Comparison of ENCODE assay signal across 10 mouse cellular contexts in genomic region chr12:85508235-85508634, GRCm38 (mm10). TPM values are rescaled to one million over a fixed set of nuclear protein-coding genes. Genes with fewer than 3 reads are reported as not detected.
DNase-seq lines count a peak whose midpoint lies in the region; ATAC-seq and TF ChIP-seq lines count a peak whose summit lies in the region.
"Had no signal": no experiment of that assay in that cellular context is flagged by ENCODE, and none has a peak within 500 bp of the region (broad histone marks: within the 10 kb centered on the region; RNA-seq: fewer than 3 reads in every experiment).

No protein-coding gene starts in this region.

- no peak overlapping the region for H3K27ac ChIP-seq in intestine, postnatal 0 days (ENCODE audit: low read depth, low read length)
- H3K27ac ChIP-seq in intestine, embryonic 16.5 days (ENCODE audit: low read length), result no peak overlapping the region
- no peak overlapping the region for H3K27ac ChIP-seq in midbrain, embryonic 10.5 days (replicated peaks)
- H3K27ac ChIP-seq: hindbrain, embryonic 13.5 days had no signal

- 19% methylated on average over 3 of the region's 3 CpGs for WGBS in intestine, postnatal 0 days
- WGBS in intestine, embryonic 16.5 days, result 16% methylated on average over 3 of the region's 3 CpGs
- WGBS in midbrain, embryonic 10.5 days, result 28% methylated on average over 3 of the region's 3 CpGs

- H3K36me3 ChIP-seq in intestine, postnatal 0 days (ENCODE audit: control insufficient read depth, insufficient read depth), result no peaks in the 10 kb centered on the region
- H3K36me3 ChIP-seq in intestine, embryonic 16.5 days (ENCODE audit: control insufficient read depth, insufficient read depth, low read length), result no peaks in the 10 kb centered on the region
- no peaks in the 10 kb centered on the region for H3K36me3 ChIP-seq in midbrain, embryonic 10.5 days
- H3K36me3 ChIP-seq: hindbrain, embryonic 13.5 days had no signal

- H3K27me3 ChIP-seq in intestine, postnatal 0 days (replicated peaks; ENCODE audit: control insufficient read depth, insufficient read depth, low read length), result no peaks in the 10 kb centered on the region
- H3K27me3 ChIP-seq in intestine, embryonic 16.5 days (replicated peaks; ENCODE audit: control insufficient read depth, insufficient read depth, low read length), result no peaks in the 10 kb centered on the region
- no peaks in the 10 kb centered on the region for H3K27me3 ChIP-seq in midbrain, embryonic 10.5 days (ENCODE audit: low read depth, poor library complexity, severe bottlenecking)
- H3K27me3 ChIP-seq: hindbrain, embryonic 13.5 days had no signal

- no peak for ATAC-seq in intestine, postnatal 0 days
- no peak for ATAC-seq in intestine, embryonic 16.5 days
- ATAC-seq in activated CD4-positive, CD25-positive, alpha-beta regulatory T cell, adult 4 months, result no peak

- H3K9ac ChIP-seq in intestine, postnatal 0 days (ENCODE audit: low read depth, low read length), result no peak overlapping the region
- no peak overlapping the region for H3K9ac ChIP-seq in intestine, embryonic 16.5 days (ENCODE audit: low read depth, low read length)
- H3K9ac ChIP-seq: hindbrain, embryonic 13.5 days had no signal

- no peaks in the 10 kb centered on the region for H3K9me3 ChIP-seq in intestine, postnatal 0 days (ENCODE audit: control insufficient read depth)
- H3K9me3 ChIP-seq in intestine, embryonic 16.5 days (ENCODE audit: control insufficient read depth, low read length), result peaks cover 3% of the 10 kb centered on the region; the same call in 1 of the 2 replicates
- H3K9me3 ChIP-seq in midbrain, embryonic 10.5 days (replicated peaks), result no peaks in the 10 kb centered on the region; the same call in 1 of the 2 replicates

- no peak overlapping the region for H3K4me3 ChIP-seq in intestine, postnatal 0 days (ENCODE audit: low read depth, low read length)
- no peak overlapping the region for H3K4me3 ChIP-seq in intestine, embryonic 16.5 days (ENCODE audit: low read length)
- no peak overlapping the region for H3K4me3 ChIP-seq in midbrain, embryonic 10.5 days
- H3K4me3 ChIP-seq: hindbrain, embryonic 13.5 days had no signal

- no peak overlapping the region for H3K4me2 ChIP-seq in intestine, postnatal 0 days (replicated peaks; ENCODE audit: low read depth)
- H3K4me2 ChIP-seq in intestine, embryonic 16.5 days (ENCODE audit: low read depth, low read length), result no peak overlapping the region
- H3K4me2 ChIP-seq: hindbrain, embryonic 13.5 days had no signal

- H3K4me1 ChIP-seq in intestine, postnatal 0 days (replicated peaks; ENCODE audit: control insufficient read depth, insufficient read depth, low read length), result no peaks in the 10 kb centered on the region
- no peaks in the 10 kb centered on the region for H3K4me1 ChIP-seq in intestine, embryonic 16.5 days (ENCODE audit: control insufficient read depth, insufficient read depth, low read length)
- H3K4me1 ChIP-seq in midbrain, embryonic 10.5 days, result no peaks in the 10 kb centered on the region
- H3K4me1 ChIP-seq: hindbrain, embryonic 13.5 days had no signal

- DNase-seq in adrenal gland, postnatal 10 days, result peak; percentile 58
- no peak for DNase-seq in adrenal gland, adult 2 months
- DNase-seq in urinary bladder, postnatal 14 days (ENCODE audit: low spot score), result peak; percentile 45
- no peak for DNase-seq in urinary bladder, postnatal 4 days (ENCODE audit: low spot score in 2 of 2)
- DNase-seq in midbrain, embryonic 10.5 days (ENCODE audit: low spot score), result no peak
- DNase-seq: right cerebral cortex, postnatal 14 days had no signal

- peak; percentile 78 for TF ChIP-seq CTCF in intestine, postnatal 0 days (IDR thresholded peaks at IDR 0.05; ENCODE audit: low read depth)

RNA-seq across cellular contexts. Expression of gene Fos, which starts 34.5 kb away (rescaled TPM):
- 10 to 100 TPM in 1 of 2 experiments, 1 to 10 TPM in 1; 5.8 to 25.4 TPM for total RNA-seq in adrenal gland, postnatal 10 days (2021)
- 10 to 100 TPM in 1 of 2 experiments, 1 to 10 TPM in 1; 3.1 to 16.7 TPM for total RNA-seq in adrenal gland, adult 2 months (2021)
- polyA plus RNA-seq in adrenal gland, adult 2 months (2012; rRNA removed), result 3.9 and 4.9 TPM in 2 replicates
- 22.4 and 27.1 TPM in 2 replicates for polyA plus RNA-seq in intestine, postnatal 0 days (2015; fragmentation: Nextera tagmentation; extraction: Ambion mirVana)
- 6.4 and 6.6 TPM in 2 replicates for polyA plus RNA-seq in intestine, embryonic 16.5 days (2015; fragmentation: Nextera tagmentation; extraction: Ambion mirVana)
- 1 to 10 TPM; 6.7 to 9.6 TPM for polyA plus RNA-seq in activated CD4-positive, CD25-positive, alpha-beta regulatory T cell, adult 4 months (2017; shearing (Covaris generic))
- polyA plus RNA-seq in midbrain, embryonic 10.5 days (2016; fragmentation: Nextera tagmentation; extraction: Ambion mirVana), result 0.54 and 1.1 TPM in 2 replicates

Comparison
In these comparisons a context has a peak if more than half of its experiments do, and no peak if none do; other contexts are left out.
1. DNase-seq: peak in adrenal gland, postnatal 10 days (single experiment) and urinary bladder, postnatal 14 days (single experiment); none in adrenal gland, adult 2 months (single experiment), urinary bladder, postnatal 4 days (0 of 2) and midbrain, embryonic 10.5 days (single experiment).